Mouse (Mus musculus): ENCODE measurements around the gene Serpina1e. TPM values are rescaled to one million over a fixed set of nuclear protein-coding genes. Genes with fewer than 3 reads are reported as not detected.

Serpina1e gene
- total and polyA plus RNA-seq, 2 experiments = 557 to 1,162 TPM

- Histone ChIP-seq H3K4me3 (ENCODE audit: insufficient read depth, low read depth, low read length) (no peak overlapping the region), H3K79me2 (ENCODE audit: control insufficient read depth, insufficient read depth, low read length) (no peaks in the 10 kb centered on the region), H3K4me1 (ENCODE audit: control insufficient read depth, insufficient read depth, low read length) (peaks cover 31% of the 10 kb centered on the region), H3K36me3 (ENCODE audit: control insufficient read depth, insufficient read depth, low read length) (no peaks in the 10 kb centered on the region), H3K9ac (ENCODE audit: low read depth, low read length) (peak overlapping the region; percentile 49), H3K27me3 (ENCODE audit: control insufficient read depth, insufficient read depth, low read length) (no peaks in the 10 kb centered on the region), H3K27ac (replicated peaks; ENCODE audit: insufficient read depth, low read depth, low read length) (peak overlapping the region; percentile 83)
- DNase-seq (ENCODE audit: extremely low read depth, low read depth, low spot score) = peak; percentile 48
- 39% methylated on average over 2 of the region's 2 CpGs for WGBS
- TF ChIP-seq POLR2A (IDR thresholded peaks at IDR 0.05; ENCODE audit: extremely low read depth, insufficient read depth, low read length) (no peak), CTCF (IDR thresholded peaks at IDR 0.05; ENCODE audit: low read depth, low read length) (no peak)
Observed at GRCm38 (mm10) chr12:103996513-103996912, 37.7 kb upstream of the Serpina1e start.

- H3K4me1 ChIP-seq (ENCODE audit: control insufficient read depth, insufficient read depth, low read length) = peaks cover 34% of the 10 kb centered on the region
- H3K79me2 ChIP-seq (ENCODE audit: control insufficient read depth, insufficient read depth, low read length) = no peaks in the 10 kb centered on the region
- TF ChIP-seq CTCF (IDR thresholded peaks at IDR 0.05; ENCODE audit: low read depth, low read length) (peak; percentile 81), POLR2A (IDR thresholded peaks at IDR 0.05; ENCODE audit: extremely low read depth, insufficient read depth, low read length) (no peak)
- peak overlapping the region; percentile 83 for H3K27ac ChIP-seq (replicated peaks; ENCODE audit: insufficient read depth, low read depth, low read length)
- no peak overlapping the region for H3K4me3 ChIP-seq (ENCODE audit: insufficient read depth, low read depth, low read length)
- 42% methylated on average over 5 of the region's 5 CpGs for WGBS
- DNase-seq (ENCODE audit: extremely low read depth, low read depth, low spot score) = peak; percentile 54
- H3K9ac ChIP-seq (ENCODE audit: low read depth, low read length) = peak overlapping the region; percentile 49
- H3K36me3 ChIP-seq (ENCODE audit: control insufficient read depth, insufficient read depth, low read length) = no peaks in the 10 kb centered on the region
- H3K27me3 ChIP-seq (ENCODE audit: control insufficient read depth, insufficient read depth, low read length) = no peaks in the 10 kb centered on the region
Observed at GRCm38 (mm10) chr12:103995292-103996072, 36.7 kb upstream of the Serpina1e start.

GRCm38 (mm10) chr12:103992945-103993344 is 34.2 kb upstream of the Serpina1e start:
- H3K4me1 ChIP-seq (ENCODE audit: control insufficient read depth, insufficient read depth, low read length) = peaks cover 46% of the 10 kb centered on the region
- peak; percentile 55 for DNase-seq (ENCODE audit: extremely low read depth, low read depth, low spot score)
- no peak overlapping the region for H3K4me3 ChIP-seq (ENCODE audit: insufficient read depth, low read depth, low read length)
- H3K27me3 ChIP-seq (ENCODE audit: control insufficient read depth, insufficient read depth, low read length) = no peaks in the 10 kb centered on the region
- no peak for TF ChIP-seq POLR2A (IDR thresholded peaks at IDR 0.05; ENCODE audit: extremely low read depth, insufficient read depth, low read length)
- no peak for TF ChIP-seq CTCF (IDR thresholded peaks at IDR 0.05; ENCODE audit: low read depth, low read length)
- no peaks in the 10 kb centered on the region for H3K36me3 ChIP-seq (ENCODE audit: control insufficient read depth, insufficient read depth, low read length)
- peak overlapping the region; percentile 45 for H3K9ac ChIP-seq (ENCODE audit: low read depth, low read length)
- H3K79me2 ChIP-seq (ENCODE audit: control insufficient read depth, insufficient read depth, low read length) = no peaks in the 10 kb centered on the region
- 15% methylated on average over 7 of the region's 7 CpGs for WGBS
- peak overlapping the region; percentile 92 for H3K27ac ChIP-seq (replicated peaks; ENCODE audit: insufficient read depth, low read depth, low read length)

GRCm38 (mm10) chr12:103989857-103990256 is 31.1 kb upstream of the Serpina1e start, which contains the start of gene Serpina11:
Gene Serpina11, minus strand, starts transcription at chr12:103989957.
- TF ChIP-seq POLR2A (IDR thresholded peaks at IDR 0.05; ENCODE audit: extremely low read depth, insufficient read depth, low read length) (no peak), CTCF (IDR thresholded peaks at IDR 0.05; ENCODE audit: low read depth, low read length) (no peak)
- peak within 1 kb of the TSS; percentile 66; the same call in 1 of the 2 replicates for H3K9ac ChIP-seq (ENCODE audit: low read depth, low read length)
- WGBS = 27% methylated on average over 6 of the region's 6 CpGs
- no peaks in the 10 kb centered on the region for H3K36me3 ChIP-seq (ENCODE audit: control insufficient read depth, insufficient read depth, low read length)
- DNase-seq (ENCODE audit: extremely low read depth, low read depth, low spot score) = peak; percentile 85
- H3K27ac ChIP-seq (replicated peaks; ENCODE audit: insufficient read depth, low read depth, low read length) = peak within 1 kb of the TSS; percentile 97
- H3K4me3 ChIP-seq (ENCODE audit: insufficient read depth, low read depth, low read length) = no peak within 1 kb of the TSS
- no peaks in the 10 kb centered on the region; the same call in 1 of the 2 replicates for H3K79me2 ChIP-seq (ENCODE audit: control insufficient read depth, insufficient read depth, low read length)
- peaks cover 52% of the 10 kb centered on the region for H3K4me1 ChIP-seq (ENCODE audit: control insufficient read depth, insufficient read depth, low read length)
- no peaks in the 10 kb centered on the region for H3K27me3 ChIP-seq (ENCODE audit: control insufficient read depth, insufficient read depth, low read length)

GRCm38 (mm10) chr12:103989514-103989767 is 30.7 kb upstream of the Serpina1e start:
- Histone ChIP-seq H3K4me1 (ENCODE audit: control insufficient read depth, insufficient read depth, low read length) (peaks cover 55% of the 10 kb centered on the region), H3K79me2 (ENCODE audit: control insufficient read depth, insufficient read depth, low read length) (no peaks in the 10 kb centered on the region; the same call in 1 of the 2 replicates), H3K36me3 (ENCODE audit: control insufficient read depth, insufficient read depth, low read length) (no peaks in the 10 kb centered on the region), H3K27ac (replicated peaks; ENCODE audit: insufficient read depth, low read depth, low read length) (peak overlapping the region; percentile 74), H3K9ac (ENCODE audit: low read depth, low read length) (peak overlapping the region; percentile 21; the same call in 1 of the 2 replicates), H3K4me3 (ENCODE audit: insufficient read depth, low read depth, low read length) (no peak overlapping the region), H3K27me3 (ENCODE audit: control insufficient read depth, insufficient read depth, low read length) (no peaks in the 10 kb centered on the region)
- WGBS = 25% methylated on average over 2 of the region's 2 CpGs
- TF ChIP-seq POLR2A (IDR thresholded peaks at IDR 0.05; ENCODE audit: extremely low read depth, insufficient read depth, low read length) (no peak), CTCF (IDR thresholded peaks at IDR 0.05; ENCODE audit: low read depth, low read length) (no peak)
- DNase-seq (ENCODE audit: extremely low read depth, low read depth, low spot score) = no peak

Measured in liver, adult 2 months (tissue).